Mouse (Mus musculus): ENCODE results near the gene Ano4.

GRCm38 (mm10) chr10:88960791-88961190, 383.8 kb downstream of the Ano4 start:
- TF ChIP-seq POLR2A (IDR thresholded peaks at IDR 0.05; ENCODE audit: borderline replicate concordance, control insufficient read depth, low read depth, low read length) = no peak
- no peak for TF ChIP-seq CTCF (IDR thresholded peaks at IDR 0.05; ENCODE audit: control insufficient read depth, insufficient read depth, low read length)
